Mouse (Mus musculus): ENCODE measurements around the gene Parva. TPM values are rescaled to one million over a fixed set of nuclear protein-coding genes. Genes with fewer than 3 reads are reported as not detected.

The Parva gene
- polyA plus RNA-seq, 1 experiment from 2014 or later, result 37.4 TPM

DNA sequence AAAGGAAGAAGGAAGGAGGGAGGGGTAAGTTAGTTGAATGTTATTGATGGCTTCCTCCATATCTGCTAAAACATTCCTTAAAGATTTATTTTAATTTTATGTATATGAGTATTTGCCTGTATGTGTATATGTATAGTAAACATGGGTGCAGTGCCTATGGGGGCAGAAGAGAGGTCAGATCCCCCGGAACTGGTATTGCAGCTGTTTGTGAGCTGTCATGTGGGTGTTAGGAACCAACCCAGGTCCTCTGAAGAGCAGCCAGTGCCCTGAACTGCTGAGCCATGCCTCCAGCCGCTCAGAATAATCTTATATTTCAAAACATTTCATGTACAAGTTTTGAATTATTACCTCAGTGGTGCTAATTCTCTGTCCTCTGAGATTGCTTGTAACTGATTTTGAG, 63.5 kb downstream of the Parva start:
- Histone ChIP-seq H3K27ac (ENCODE audit: low read depth, low read length) (no peak overlapping the region), H3K4me1 (replicated peaks; ENCODE audit: control insufficient read depth, insufficient read depth, low read length) (0 out of 2 replicates have a peak, but pooled peaks cover 7% of the 10 kb centered on the region), H3K36me3 (ENCODE audit: control insufficient read depth, insufficient read depth) (no peaks in the 10 kb centered on the region; the same call in 1 of the 2 replicates), H3K9me3 (ENCODE audit: control insufficient read depth) (no peaks in the 10 kb centered on the region), H3K27me3 (replicated peaks; ENCODE audit: control insufficient read depth, insufficient read depth, low read length) (no peaks in the 10 kb centered on the region), H3K4me3 (ENCODE audit: low read depth, low read length) (no peak overlapping the region), H3K9ac (ENCODE audit: low read depth, low read length) (no peak overlapping the region), H3K4me2 (replicated peaks; ENCODE audit: low read depth) (no peak overlapping the region)
- no peak for ATAC-seq
- no peak for TF ChIP-seq CTCF (IDR thresholded peaks at IDR 0.05; ENCODE audit: low read depth)
- 48% methylated on average over 2 of the region's 2 CpGs for WGBS

DNA sequence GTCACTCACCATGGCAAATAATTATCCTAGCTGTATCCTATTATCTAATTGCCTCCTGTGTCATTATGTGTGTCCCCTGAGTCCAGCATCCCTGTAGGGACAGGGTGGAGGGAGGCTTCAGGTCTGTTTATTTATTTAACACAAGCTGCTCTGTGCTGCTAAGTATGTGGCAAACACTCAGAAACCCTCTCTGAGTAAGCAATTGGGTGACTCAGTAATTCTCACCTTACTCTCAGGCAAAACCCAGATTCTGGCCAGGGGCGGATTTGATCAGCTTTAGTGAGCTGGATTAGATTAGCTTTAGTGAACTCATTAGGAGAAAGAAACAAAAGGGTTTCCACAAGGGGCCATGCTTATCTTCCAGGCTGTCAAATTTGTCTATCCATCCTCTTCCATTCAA, 64.4 kb downstream of the Parva start:
- Histone ChIP-seq H3K27me3 (replicated peaks; ENCODE audit: control insufficient read depth, insufficient read depth, low read length) (no peaks in the 10 kb centered on the region), H3K9me3 (ENCODE audit: control insufficient read depth) (no peaks in the 10 kb centered on the region), H3K4me3 (ENCODE audit: low read depth, low read length) (no peak overlapping the region), H3K4me2 (replicated peaks; ENCODE audit: low read depth) (no peak overlapping the region), H3K36me3 (ENCODE audit: control insufficient read depth, insufficient read depth) (no peaks in the 10 kb centered on the region; the same call in 1 of the 2 replicates), H3K9ac (ENCODE audit: low read depth, low read length) (no peak overlapping the region), H3K4me1 (replicated peaks; ENCODE audit: control insufficient read depth, insufficient read depth, low read length) (0 out of 2 replicates have a peak, but pooled peaks cover 7% of the 10 kb centered on the region), H3K27ac (ENCODE audit: low read depth, low read length) (no peak overlapping the region)
- no peak for ATAC-seq
- no peak for TF ChIP-seq CTCF (IDR thresholded peaks at IDR 0.05; ENCODE audit: low read depth)
- WGBS, result 95% methylated on average over 1 of the region's 1 CpGs

DNA sequence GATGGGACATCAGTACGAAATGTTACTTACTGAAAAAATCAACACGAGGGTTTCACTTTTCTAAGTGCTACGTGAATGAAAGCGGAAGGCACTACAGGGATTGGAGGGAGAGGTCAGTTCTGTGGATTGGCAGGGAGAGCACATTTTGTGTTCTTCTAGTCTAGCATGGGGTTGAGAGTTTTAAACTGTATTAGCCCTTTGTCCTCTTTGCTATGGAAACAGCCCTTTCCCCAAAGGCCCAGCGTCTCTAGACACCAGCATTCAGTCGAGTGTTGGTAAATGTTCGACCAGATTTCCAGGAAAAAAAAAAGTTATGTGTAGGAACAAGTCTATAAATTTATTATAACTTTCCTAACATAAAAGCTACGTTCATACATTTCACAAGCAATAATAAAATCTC, 68.6 kb downstream of the Parva start:
- Histone ChIP-seq H3K4me1 (replicated peaks; ENCODE audit: control insufficient read depth, insufficient read depth, low read length) (0 out of 2 replicates have a peak, but pooled peaks cover 7% of the 10 kb centered on the region), H3K36me3 (ENCODE audit: control insufficient read depth, insufficient read depth) (no peaks in the 10 kb centered on the region; the same call in 1 of the 2 replicates), H3K4me2 (replicated peaks; ENCODE audit: low read depth) (0 out of 2 replicates have a peak overlapping the region, but pooled peaks have one; percentile 6), H3K4me3 (ENCODE audit: low read depth, low read length) (no peak overlapping the region), H3K27me3 (replicated peaks; ENCODE audit: control insufficient read depth, insufficient read depth, low read length) (no peaks in the 10 kb centered on the region), H3K27ac (ENCODE audit: low read depth, low read length) (peak overlapping the region; percentile 28; the same call in 1 of the 2 replicates), H3K9ac (ENCODE audit: low read depth, low read length) (no peak overlapping the region), H3K9me3 (ENCODE audit: control insufficient read depth) (no peaks in the 10 kb centered on the region)
- TF ChIP-seq CTCF (IDR thresholded peaks at IDR 0.05; ENCODE audit: low read depth), result no peak
- ATAC-seq, result no peak
- WGBS, result 35% methylated on average over 8 of the region's 8 CpGs

DNA sequence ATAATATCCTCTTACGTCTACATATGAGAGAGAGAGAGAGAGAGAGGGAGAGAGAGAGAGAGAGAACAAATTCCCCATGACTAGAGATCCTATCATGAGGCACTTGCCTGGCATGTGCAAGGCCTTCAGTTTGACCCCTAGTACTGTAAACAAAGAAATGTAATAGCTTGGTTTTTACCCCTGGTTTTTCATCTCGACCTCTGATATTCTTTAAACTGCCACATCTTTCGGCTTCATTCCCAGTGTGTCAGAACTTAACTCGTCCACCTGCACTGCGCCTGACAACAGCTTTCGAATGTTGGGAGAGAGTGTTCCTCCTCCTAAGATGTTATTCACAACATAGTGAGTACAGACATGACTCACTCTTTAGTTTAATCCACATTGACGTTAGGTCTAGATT, 69.6 kb downstream of the Parva start:
- TF ChIP-seq CTCF (IDR thresholded peaks at IDR 0.05; ENCODE audit: low read depth), result no peak
- no peaks in the 10 kb centered on the region for H3K27me3 ChIP-seq (replicated peaks; ENCODE audit: control insufficient read depth, insufficient read depth, low read length)
- no peak overlapping the region for H3K4me3 ChIP-seq (ENCODE audit: low read depth, low read length)
- 0 out of 2 replicates have a peak, but pooled peaks cover 7% of the 10 kb centered on the region for H3K4me1 ChIP-seq (replicated peaks; ENCODE audit: control insufficient read depth, insufficient read depth, low read length)
- 50% methylated on average over 7 of the region's 7 CpGs for WGBS
- H3K36me3 ChIP-seq (ENCODE audit: control insufficient read depth, insufficient read depth), result no peaks in the 10 kb centered on the region; the same call in 1 of the 2 replicates
- ATAC-seq, result no peak
- no peak overlapping the region for H3K9ac ChIP-seq (ENCODE audit: low read depth, low read length)
- no peak overlapping the region for H3K27ac ChIP-seq (ENCODE audit: low read depth, low read length)
- H3K4me2 ChIP-seq (replicated peaks; ENCODE audit: low read depth), result no peak overlapping the region
- no peaks in the 10 kb centered on the region for H3K9me3 ChIP-seq (ENCODE audit: control insufficient read depth)

DNA sequence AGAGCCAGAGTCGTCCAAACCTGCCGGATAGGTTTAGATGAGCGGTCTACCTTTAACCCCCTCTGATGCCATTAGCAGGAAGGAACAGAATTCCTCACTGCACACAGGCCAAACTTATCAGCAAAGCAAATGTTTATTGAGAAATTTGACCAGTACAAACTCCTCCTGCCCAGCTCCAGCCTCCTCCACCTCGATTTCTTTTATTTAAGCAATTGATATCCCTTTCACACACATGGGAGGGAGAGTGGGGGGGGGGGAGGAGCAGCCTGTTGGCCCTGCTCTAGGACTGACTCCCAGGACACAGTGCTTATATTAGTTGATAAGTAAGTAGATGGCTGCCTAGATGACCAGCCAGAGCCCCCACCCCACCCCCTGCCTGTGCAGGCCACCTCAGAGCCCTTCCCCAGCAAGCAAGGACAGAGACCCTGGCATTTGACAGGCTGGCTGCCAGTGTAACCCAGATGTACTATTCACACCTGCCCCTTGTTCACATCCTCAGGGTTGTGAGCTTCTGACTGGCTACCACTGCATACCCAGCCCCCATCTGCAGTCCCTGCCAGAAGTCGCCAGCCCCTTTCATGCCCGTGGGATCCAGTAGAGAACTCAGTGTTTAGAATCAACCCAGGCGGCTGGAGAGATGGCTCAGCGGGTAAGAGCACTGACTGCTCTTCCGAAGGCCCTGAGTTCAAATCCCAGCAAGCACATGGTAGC, 71.4 kb downstream of the Parva start:
- Histone ChIP-seq H3K4me2 (replicated peaks; ENCODE audit: low read depth) (no peak overlapping the region), H3K9ac (ENCODE audit: low read depth, low read length) (no peak overlapping the region)
- ATAC-seq, result no peak

DNA sequence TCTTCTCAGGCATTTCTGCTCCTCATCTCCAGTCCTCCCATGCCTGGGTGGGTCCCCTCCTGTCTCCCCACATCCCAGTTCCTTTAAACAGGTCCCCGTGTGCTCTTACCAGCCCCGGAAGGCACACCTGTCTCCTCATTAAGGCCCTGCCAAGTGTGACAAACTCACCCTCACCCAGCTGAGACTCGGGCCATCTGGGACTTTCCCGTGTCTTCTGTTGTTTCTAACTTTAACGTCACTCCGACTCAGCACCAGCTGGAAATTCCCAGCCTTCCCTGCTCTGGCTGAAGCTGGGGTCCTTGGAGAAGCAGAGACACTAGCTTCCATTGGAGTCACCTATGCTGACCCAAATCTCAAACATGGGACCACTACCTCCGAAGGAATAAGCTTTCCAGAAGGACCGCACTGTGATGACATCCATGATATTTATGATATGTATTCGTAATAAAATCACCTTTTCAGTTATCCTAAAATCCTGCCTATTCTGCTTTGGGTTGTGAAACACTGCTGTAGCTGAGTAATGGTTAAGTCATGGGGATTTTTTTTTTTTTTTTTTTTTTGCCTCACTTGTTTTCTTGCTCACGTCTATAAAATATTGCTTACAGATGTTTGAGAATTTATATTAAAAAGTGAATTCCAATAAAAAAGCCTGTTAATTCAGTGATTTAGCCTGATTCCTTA, 72.3 kb downstream of the Parva start:
- Histone ChIP-seq H3K9me3 (ENCODE audit: control insufficient read depth) (no peaks in the 10 kb centered on the region), H3K4me3 (ENCODE audit: low read depth, low read length) (no peak overlapping the region), H3K27ac (ENCODE audit: low read depth, low read length) (no peak overlapping the region), H3K4me2 (replicated peaks; ENCODE audit: low read depth) (no peak overlapping the region), H3K36me3 (ENCODE audit: control insufficient read depth, insufficient read depth) (no peaks in the 10 kb centered on the region; the same call in 1 of the 2 replicates), H3K4me1 (replicated peaks; ENCODE audit: control insufficient read depth, insufficient read depth, low read length) (peaks cover 8% of the 10 kb centered on the region; the same call in 1 of the 2 replicates), H3K9ac (ENCODE audit: low read depth, low read length) (no peak overlapping the region), H3K27me3 (replicated peaks; ENCODE audit: control insufficient read depth, insufficient read depth, low read length) (no peaks in the 10 kb centered on the region)
- no peak for TF ChIP-seq CTCF (IDR thresholded peaks at IDR 0.05; ENCODE audit: low read depth)
- no peak for ATAC-seq
- 28% methylated on average over 10 of the region's 10 CpGs for WGBS

More for the DNA sequence above, 71.4 kb downstream of the Parva start:
- 44% methylated on average over 9 of the region's 9 CpGs for WGBS
- Histone ChIP-seq H3K9me3 (ENCODE audit: control insufficient read depth) (no peaks in the 10 kb centered on the region), H3K4me3 (ENCODE audit: low read depth, low read length) (no peak overlapping the region), H3K4me1 (replicated peaks; ENCODE audit: control insufficient read depth, insufficient read depth, low read length) (peaks cover 12% of the 10 kb centered on the region; the same call in 1 of the 2 replicates), H3K27ac (ENCODE audit: low read depth, low read length) (no peak overlapping the region), H3K27me3 (replicated peaks; ENCODE audit: control insufficient read depth, insufficient read depth, low read length) (no peaks in the 10 kb centered on the region), H3K36me3 (ENCODE audit: control insufficient read depth, insufficient read depth) (no peaks in the 10 kb centered on the region; the same call in 1 of the 2 replicates)
- TF ChIP-seq CTCF (IDR thresholded peaks at IDR 0.05; ENCODE audit: low read depth), result no peak
